Mouse (Mus musculus): ENCODE data around the gene Col17a1. TPM values are rescaled to one million over a fixed set of nuclear protein-coding genes. Genes with fewer than 3 reads are reported as not detected.

The Col17a1 gene
- total and polyA plus RNA-seq, 2 experiments from 2014 or later = 0.42 to 0.57 TPM

DNA sequence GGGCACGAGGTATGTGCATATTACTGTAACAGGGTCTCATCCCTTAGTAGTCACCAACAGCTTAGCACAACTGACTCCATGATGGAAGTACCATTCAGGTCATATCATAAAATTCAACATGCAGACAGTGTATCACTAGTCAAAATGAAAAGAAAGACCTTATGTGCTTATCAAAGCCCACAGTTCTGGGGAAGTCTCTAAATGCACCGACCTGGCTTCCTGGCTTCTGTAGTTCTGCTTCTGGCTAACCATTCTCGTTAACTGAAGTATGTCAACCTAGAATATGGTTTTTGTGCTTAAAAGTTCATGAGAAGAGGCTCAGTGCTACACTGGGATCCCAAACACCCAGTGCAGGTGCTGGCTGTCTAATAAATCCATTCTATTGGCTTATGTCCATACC lies 27.3 kb upstream of the Col17a1 start:
- Histone ChIP-seq H3K36me3 (ENCODE audit: insufficient read depth) (no peaks in the 10 kb centered on the region), H3K27ac (ENCODE audit: low read depth, low read length) (no peak overlapping the region), H3K9me3 (ENCODE audit: low read length) (no peaks in the 10 kb centered on the region), H3K4me2 (ENCODE audit: low read depth) (no peak overlapping the region), H3K27me3 (ENCODE audit: insufficient read depth, low read length) (no peaks in the 10 kb centered on the region), H3K9ac (no peak overlapping the region), H3K4me3 (ENCODE audit: low read depth, low read length) (no peak overlapping the region), H3K4me1 (ENCODE audit: insufficient read depth) (no peaks in the 10 kb centered on the region)
- no peak for TF ChIP-seq CTCF (IDR thresholded peaks at IDR 0.05; ENCODE audit: low read depth)
- ATAC-seq (no peak), DNase-seq (no peak)
- WGBS = 86% methylated on average over 3 of the region's 3 CpGs

DNA sequence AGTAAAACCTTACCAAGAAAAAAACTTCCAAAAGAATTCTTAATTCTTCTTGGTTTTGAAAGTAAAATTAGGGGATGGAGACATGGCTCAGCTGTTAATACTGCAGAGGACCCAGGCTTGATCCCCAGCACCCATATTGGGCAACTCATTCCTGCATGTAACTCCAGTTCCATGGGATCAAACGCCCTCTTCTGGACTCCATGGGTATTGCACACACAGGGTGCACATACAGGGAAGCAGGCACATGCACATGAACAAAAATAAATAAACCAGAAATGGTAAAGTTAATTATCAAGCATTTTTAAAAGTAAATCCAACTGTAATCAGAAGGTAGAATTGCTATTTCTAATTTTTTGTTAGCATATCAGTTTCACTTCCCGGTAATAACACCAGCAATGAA lies 24.2 kb upstream of the Col17a1 start:
- no peaks in the 10 kb centered on the region for H3K9me3 ChIP-seq (ENCODE audit: low read length)
- 70% methylated on average over 2 of the region's 2 CpGs for WGBS
- no peak overlapping the region for H3K9ac ChIP-seq
- ATAC-seq = no peak
- no peak overlapping the region for H3K4me3 ChIP-seq (ENCODE audit: low read depth, low read length)
- no peak overlapping the region for H3K27ac ChIP-seq (ENCODE audit: low read depth, low read length)
- no peaks in the 10 kb centered on the region for H3K27me3 ChIP-seq (ENCODE audit: insufficient read depth, low read length)
- H3K36me3 ChIP-seq (ENCODE audit: insufficient read depth) = no peaks in the 10 kb centered on the region
- no peaks in the 10 kb centered on the region for H3K4me1 ChIP-seq (ENCODE audit: insufficient read depth)
- H3K4me2 ChIP-seq (ENCODE audit: low read depth) = no peak overlapping the region
- DNase-seq = no peak
- TF ChIP-seq CTCF (IDR thresholded peaks at IDR 0.05; ENCODE audit: low read depth) = peak; percentile 25; the same call in 1 of the 2 replicates

DNA sequence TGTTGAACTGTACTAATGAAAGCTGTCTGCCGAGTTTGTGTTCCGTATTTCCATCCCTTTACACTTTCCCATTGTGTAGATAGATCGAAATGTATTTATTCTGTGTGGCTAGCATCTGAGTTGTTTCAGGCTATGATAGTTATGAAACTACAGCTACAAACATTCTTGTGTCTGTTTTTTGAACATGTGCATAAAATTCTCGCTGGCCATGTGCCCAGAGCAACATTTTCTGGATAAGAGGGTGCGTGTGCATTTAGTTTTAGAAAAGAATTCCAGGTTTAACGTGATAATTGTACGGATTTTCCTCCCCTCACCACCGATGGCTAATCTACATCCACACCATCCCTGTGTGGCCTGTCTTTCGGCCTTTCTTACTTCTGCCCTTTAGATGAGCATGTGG lies 21.6 kb upstream of the Col17a1 start:
- Histone ChIP-seq H3K4me3 (ENCODE audit: low read depth, low read length) (no peak overlapping the region), H3K36me3 (ENCODE audit: insufficient read depth) (no peaks in the 10 kb centered on the region), H3K27me3 (ENCODE audit: insufficient read depth, low read length) (no peaks in the 10 kb centered on the region), H3K4me2 (ENCODE audit: low read depth) (no peak overlapping the region), H3K9ac (no peak overlapping the region), H3K9me3 (ENCODE audit: low read length) (no peaks in the 10 kb centered on the region), H3K4me1 (ENCODE audit: insufficient read depth) (no peaks in the 10 kb centered on the region), H3K27ac (ENCODE audit: low read depth, low read length) (no peak overlapping the region)
- 65% methylated on average over 9 of the region's 9 CpGs for WGBS
- TF ChIP-seq CTCF (IDR thresholded peaks at IDR 0.05; ENCODE audit: low read depth) = no peak
- ATAC-seq (no peak), DNase-seq (peak; percentile 21)

DNA sequence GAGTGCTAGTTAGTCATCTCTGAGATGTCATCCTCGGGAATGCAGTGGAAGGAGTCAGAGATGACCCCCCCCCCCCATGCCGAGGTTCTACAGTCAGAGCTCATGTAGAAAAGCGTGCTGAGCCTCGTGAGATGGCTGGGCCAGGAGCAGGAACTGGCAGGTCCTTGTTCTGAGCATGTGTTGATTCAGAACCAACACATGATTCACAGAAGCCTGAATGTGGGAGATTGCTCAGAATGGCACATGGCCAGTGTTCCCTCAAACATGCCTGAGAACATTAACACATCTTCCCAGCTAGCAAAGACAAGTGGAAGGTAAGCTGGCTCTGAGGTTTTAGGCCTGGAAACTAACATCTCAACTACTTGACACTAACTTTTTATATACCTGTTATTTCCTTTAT lies 18.5 kb upstream of the Col17a1 start:
- Histone ChIP-seq H3K4me1 (ENCODE audit: insufficient read depth) (no peaks in the 10 kb centered on the region), H3K4me3 (ENCODE audit: low read depth, low read length) (no peak overlapping the region), H3K9me3 (ENCODE audit: low read length) (no peaks in the 10 kb centered on the region), H3K27me3 (ENCODE audit: insufficient read depth, low read length) (no peaks in the 10 kb centered on the region), H3K27ac (ENCODE audit: low read depth, low read length) (no peak overlapping the region), H3K9ac (no peak overlapping the region), H3K4me2 (ENCODE audit: low read depth) (no peak overlapping the region), H3K36me3 (ENCODE audit: insufficient read depth) (no peaks in the 10 kb centered on the region)
- DNase-seq (no peak), ATAC-seq (no peak)
- TF ChIP-seq CTCF (IDR thresholded peaks at IDR 0.05; ENCODE audit: low read depth) = no peak
- 83% methylated on average over 4 of the region's 4 CpGs for whole genome bisulfite sequencing

DNA sequence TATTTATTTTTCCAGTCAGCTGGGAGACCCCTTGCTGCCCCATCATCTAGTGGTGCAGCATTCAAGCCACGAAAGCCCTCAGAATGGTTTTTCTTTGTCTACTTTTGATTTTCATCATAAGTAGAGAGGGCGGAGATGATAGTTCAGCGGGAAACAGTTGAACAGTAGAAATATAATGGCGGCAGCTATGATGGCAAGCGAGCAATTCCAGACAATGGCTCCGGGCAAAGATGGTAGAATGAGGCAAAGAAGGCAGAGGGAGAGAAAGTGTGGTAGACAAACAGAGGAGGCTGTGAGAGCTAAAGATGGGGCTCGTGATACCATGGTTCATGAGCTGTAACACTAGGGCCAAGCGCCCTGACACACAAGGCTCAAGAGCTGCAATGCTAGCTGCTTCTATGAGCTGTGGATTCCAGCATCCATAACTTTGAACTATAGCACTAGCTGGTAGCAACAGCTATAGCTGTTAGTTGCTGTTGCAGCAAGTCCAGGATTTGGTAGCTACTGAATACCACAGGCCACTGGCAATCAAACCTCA lies 13.9 kb upstream of the Col17a1 start:
- Histone ChIP-seq H3K9me3 (ENCODE audit: low read length) (no peaks in the 10 kb centered on the region), H3K27ac (ENCODE audit: low read depth, low read length) (no peak overlapping the region), H3K9ac (no peak overlapping the region), H3K36me3 (ENCODE audit: insufficient read depth) (no peaks in the 10 kb centered on the region), H3K4me2 (ENCODE audit: low read depth) (no peak overlapping the region), H3K27me3 (ENCODE audit: insufficient read depth, low read length) (no peaks in the 10 kb centered on the region), H3K4me1 (ENCODE audit: insufficient read depth) (no peaks in the 10 kb centered on the region), H3K4me3 (ENCODE audit: low read depth, low read length) (no peak overlapping the region)
- DNase-seq = no peak
- 87% methylated on average over 8 of the region's 8 CpGs for WGBS
- TF ChIP-seq CTCF (IDR thresholded peaks at IDR 0.05; ENCODE audit: low read depth) = no peak
- no peak for ATAC-seq

DNA sequence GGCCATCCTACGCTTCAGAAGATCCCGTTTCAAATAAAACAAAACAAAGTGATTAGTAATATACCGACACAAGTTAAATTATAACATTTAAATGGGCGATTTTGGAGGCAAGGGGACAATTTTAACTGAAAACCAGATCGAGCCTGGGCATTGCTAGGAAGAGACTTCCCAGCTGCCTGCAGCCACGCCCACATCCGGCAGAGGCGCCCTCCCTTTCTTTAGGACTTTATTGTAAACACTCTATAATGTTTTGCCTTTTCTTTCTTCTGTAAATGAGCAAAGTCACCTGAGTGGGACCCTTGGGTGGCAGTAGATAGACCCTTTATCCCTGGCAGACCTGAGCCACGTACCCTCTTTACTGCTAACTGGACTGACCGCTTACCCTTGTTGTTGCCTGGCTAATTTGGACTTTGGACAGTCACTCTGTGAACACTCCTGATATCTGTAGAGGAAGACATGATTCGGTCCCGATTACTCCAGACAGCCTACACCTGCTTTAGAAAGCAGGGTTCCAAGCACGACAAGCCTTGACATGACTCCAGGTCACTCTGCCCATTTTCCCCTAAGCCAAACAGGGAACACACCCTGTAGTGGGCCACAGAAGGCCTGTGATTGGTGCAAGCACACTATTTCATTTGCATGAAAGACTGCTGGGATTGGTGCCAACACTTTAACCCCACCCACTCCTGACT lies 13.3 kb upstream of the Col17a1 start:
- Histone ChIP-seq H3K27ac (ENCODE audit: low read depth, low read length) (no peak overlapping the region), H3K4me2 (ENCODE audit: low read depth) (no peak overlapping the region), H3K36me3 (ENCODE audit: insufficient read depth) (no peaks in the 10 kb centered on the region), H3K9ac (no peak overlapping the region), H3K9me3 (ENCODE audit: low read length) (no peaks in the 10 kb centered on the region), H3K27me3 (ENCODE audit: insufficient read depth, low read length) (no peaks in the 10 kb centered on the region), H3K4me1 (ENCODE audit: insufficient read depth) (no peaks in the 10 kb centered on the region), H3K4me3 (ENCODE audit: low read depth, low read length) (no peak overlapping the region)
- no peak for TF ChIP-seq CTCF (IDR thresholded peaks at IDR 0.05; ENCODE audit: low read depth)
- WGBS = 74% methylated on average over 13 of the region's 13 CpGs
- DNase-seq (no peak), ATAC-seq (no peak)

DNA sequence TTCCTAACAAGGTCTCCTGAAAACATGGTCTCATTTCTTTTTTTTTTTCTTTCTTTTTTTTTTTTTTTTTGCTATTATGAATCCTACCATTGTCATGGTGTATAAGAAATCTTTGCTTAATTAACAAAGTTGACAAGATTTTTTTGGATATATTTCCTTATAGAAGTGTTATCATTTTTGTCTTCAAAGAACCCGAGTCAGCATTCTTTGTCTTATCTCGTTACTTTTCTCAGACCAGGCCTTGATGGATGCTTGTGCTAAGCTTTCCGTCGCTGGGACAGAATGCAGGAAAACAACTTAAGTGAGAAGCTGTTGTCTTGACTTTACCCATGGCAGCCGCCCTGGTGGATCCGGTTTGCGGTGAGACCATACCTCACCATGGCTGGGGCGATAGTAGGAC lies 8.6 kb upstream of the Col17a1 start:
- Histone ChIP-seq H3K36me3 (ENCODE audit: insufficient read depth) (no peaks in the 10 kb centered on the region), H3K27ac (ENCODE audit: low read depth, low read length) (no peak overlapping the region), H3K4me3 (ENCODE audit: low read depth, low read length) (no peak overlapping the region), H3K4me2 (ENCODE audit: low read depth) (no peak overlapping the region), H3K27me3 (ENCODE audit: insufficient read depth, low read length) (no peaks in the 10 kb centered on the region), H3K9ac (no peak overlapping the region), H3K9me3 (ENCODE audit: low read length) (no peaks in the 10 kb centered on the region), H3K4me1 (ENCODE audit: insufficient read depth) (no peaks in the 10 kb centered on the region)
- ATAC-seq = no peak
- no peak for DNase-seq
- no peak for TF ChIP-seq CTCF (IDR thresholded peaks at IDR 0.05; ENCODE audit: low read depth)
- WGBS = 82% methylated on average over 8 of the region's 8 CpGs
